Mouse (Mus musculus) bone marrow macrophage, adult 2 months (primary cell): ENCODE measurements around the gene Stx18. TPM values are rescaled to one million over a fixed set of nuclear protein-coding genes. Genes with fewer than 3 reads are reported as not detected.

ENCODE experiments used
- H3K27ac ChIP-seq: 2 replicates; pipeline ENCODE4 v1.5.1; 2012; ENCODE audit warnings: low read depth, low read length; ENCODE audit not compliant: insufficient read depth
- H3K4me1 ChIP-seq: 2 replicates; pipeline ENCODE4 v1.6.1; 2012; ENCODE audit warnings: low read length; ENCODE audit not compliant: control insufficient read depth, insufficient read depth
- H3K4me3 ChIP-seq: 2 replicates; pipeline ENCODE4 v1.5.1; 2012; ENCODE audit warnings: mild to moderate bottlenecking, low read length, moderate library complexity; ENCODE audit not compliant: insufficient read depth
- CTCF ChIP-seq: IDR thresholded peaks from 2 replicates; pipeline ENCODE4 v1.5.1; 2012; ENCODE audit warnings: low read depth, mild to moderate bottlenecking, low read length, moderate library complexity
- POLR2A ChIP-seq: IDR thresholded peaks from 2 replicates; pipeline ENCODE4 v1.6.1; 2012; ENCODE audit warnings: mild to moderate bottlenecking, low read depth, low read length, borderline replicate concordance
- polyA plus RNA-seq: library from polyadenylated mRNA; stranded (reverse); fragments of >200 nt; gene quantifications from 2 replicates; pipeline ENCODE4 v1.2.4, GENCODE M21; 2012; ENCODE audit not compliant: missing spikeins, insufficient read depth, insufficient read length

Gene Stx18
- polyA plus RNA-seq, 1 experiment: 26.4 TPM

- peaks cover 5% of the 10 kb centered on the region; the same call in 1 of the 2 replicates for H3K4me1 ChIP-seq
- H3K4me3 ChIP-seq: no peak overlapping the region
- H3K27ac ChIP-seq: no peak overlapping the region
- TF ChIP-seq CTCF (no peak), POLR2A (no peak)
Observed at GRCm38 (mm10) chr5:38076326-38076725, 37.8 kb downstream of the Stx18 start.

- Histone ChIP-seq H3K4me3 (no peak overlapping the region), H3K4me1 (peaks cover 9% of the 10 kb centered on the region; the same call in 1 of the 2 replicates), H3K27ac (no peak overlapping the region)
- TF ChIP-seq CTCF: no peak
- TF ChIP-seq POLR2A: no peak
Observed at GRCm38 (mm10) chr5:38078575-38078974, 40.0 kb downstream of the Stx18 start.

DNA sequence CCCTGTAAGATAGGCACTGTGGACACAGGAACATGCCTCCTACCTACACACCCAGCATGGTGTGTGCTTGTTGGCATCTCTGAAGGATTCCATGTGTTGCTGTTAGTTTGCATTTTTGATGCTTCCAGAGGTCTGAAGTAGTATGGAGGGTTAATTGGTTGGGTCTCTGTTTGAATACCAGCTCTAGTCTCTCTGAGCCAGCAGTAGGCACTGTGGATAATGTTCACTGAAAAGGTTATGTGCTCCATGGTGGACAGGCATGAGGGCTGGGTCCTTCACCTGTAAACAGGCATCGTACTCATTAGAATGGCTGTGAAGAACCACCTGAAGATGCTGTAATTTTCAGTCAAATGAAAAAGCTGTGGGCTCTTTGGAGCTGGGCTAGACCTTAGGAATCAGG, 41.9 kb downstream of the Stx18 start:
- Histone ChIP-seq H3K4me3 (no peak overlapping the region), H3K4me1 (peaks cover 9% of the 10 kb centered on the region; the same call in 1 of the 2 replicates), H3K27ac (no peak overlapping the region)
- no peak for TF ChIP-seq POLR2A
- TF ChIP-seq CTCF: no peak

DNA sequence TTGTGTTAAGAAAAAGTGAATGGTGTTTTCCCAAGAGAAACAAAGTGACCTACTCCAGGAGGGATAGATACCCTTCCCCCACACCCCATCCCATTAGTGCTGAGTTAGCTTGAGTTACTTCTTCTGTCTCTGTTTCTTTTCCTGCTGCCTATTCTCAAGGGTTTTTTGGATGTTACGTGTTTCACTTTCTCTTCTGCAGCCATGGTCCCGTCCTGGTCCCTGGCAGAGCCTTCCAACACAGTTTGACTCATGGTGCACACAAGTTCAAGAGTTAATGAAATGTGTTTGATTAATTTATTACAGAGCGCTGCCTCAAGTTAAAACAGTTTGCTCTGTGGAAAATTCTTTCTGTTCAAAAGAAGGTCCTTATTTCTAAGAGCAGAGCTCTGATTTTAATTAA, 44.0 kb downstream of the Stx18 start:
- no peak for TF ChIP-seq POLR2A
- Histone ChIP-seq H3K4me3 (no peak overlapping the region), H3K4me1 (peaks cover 9% of the 10 kb centered on the region; the same call in 1 of the 2 replicates), H3K27ac (no peak overlapping the region)

- H3K27ac ChIP-seq: no peak overlapping the region
- H3K4me3 ChIP-seq: no peak overlapping the region
- H3K4me1 ChIP-seq: peaks cover 9% of the 10 kb centered on the region; the same call in 1 of the 2 replicates
- TF ChIP-seq POLR2A: no peak
- no peak for TF ChIP-seq CTCF
Observed at GRCm38 (mm10) chr5:38083362-38083761, 44.8 kb downstream of the Stx18 start.

GRCm38 (mm10) chr5:38084616-38085015, 46.1 kb downstream of the Stx18 start:
- no peak for TF ChIP-seq POLR2A
- no peak for TF ChIP-seq CTCF
- H3K4me1 ChIP-seq: peaks cover 9% of the 10 kb centered on the region
- no peak overlapping the region for H3K4me3 ChIP-seq
- no peak overlapping the region for H3K27ac ChIP-seq

- no peak for TF ChIP-seq POLR2A
- TF ChIP-seq CTCF: peak; percentile 66
- H3K27ac ChIP-seq: no peak overlapping the region
Observed at GRCm38 (mm10) chr5:38085561-38086392, 47.2 kb downstream of the Stx18 start.

DNA sequence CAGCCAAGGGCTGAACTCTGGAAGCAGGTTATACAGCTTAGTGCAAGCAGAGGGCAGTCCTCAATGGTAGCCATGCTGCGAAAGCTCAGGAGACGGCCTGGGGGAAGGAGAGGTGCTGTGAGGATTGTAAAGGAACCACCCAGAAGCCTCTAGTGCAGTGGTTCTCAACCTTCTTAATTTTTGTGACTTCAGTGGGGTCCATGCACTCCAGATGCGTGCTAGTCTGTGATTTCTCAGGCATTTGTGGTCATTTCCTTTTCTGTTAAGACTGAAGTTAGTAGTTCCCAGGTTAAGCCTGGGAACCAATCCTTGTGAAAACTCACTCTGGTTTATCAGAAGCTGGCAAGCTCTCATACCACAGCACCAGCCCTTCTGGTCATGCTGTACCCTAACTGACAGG, 51.6 kb downstream of the Stx18 start:
- Histone ChIP-seq H3K4me1 (peaks cover 14% of the 10 kb centered on the region), H3K27ac (no peak overlapping the region), H3K4me3 (no peak overlapping the region)
- TF ChIP-seq POLR2A (no peak), CTCF (no peak)

More at GRCm38 (mm10) chr5:38085561-38086392, 47.2 kb downstream of the Stx18 start:
- peaks cover 9% of the 10 kb centered on the region for H3K4me1 ChIP-seq
- H3K4me3 ChIP-seq: no peak overlapping the region

- TF ChIP-seq POLR2A (no peak), CTCF (no peak)
- Histone ChIP-seq H3K4me3 (no peak overlapping the region), H3K27ac (no peak overlapping the region), H3K4me1 (peaks cover 14% of the 10 kb centered on the region)
Observed at GRCm38 (mm10) chr5:38090581-38090980, 52.0 kb downstream of the Stx18 start.

- no peak overlapping the region for H3K4me3 ChIP-seq
- peaks cover 14% of the 10 kb centered on the region for H3K4me1 ChIP-seq
- TF ChIP-seq POLR2A: no peak
- TF ChIP-seq CTCF: no peak
- H3K27ac ChIP-seq: no peak overlapping the region
Observed at GRCm38 (mm10) chr5:38091046-38091965, 52.8 kb downstream of the Stx18 start.
